Mouse (Mus musculus) G1E (cell line): Measurements from ENCODE around the gene Asic2. TPM values are rescaled to one million over a fixed set of nuclear protein-coding genes. Genes with fewer than 3 reads are reported as not detected.

ENCODE experiments used
- ATAC-seq: 2 replicates; pipeline ENCODE4 v1.8.0; 2016; ENCODE audit warnings: mild to moderate bottlenecking; ENCODE audit not compliant: insufficient number of reproducible peaks, poor library complexity, low FRiP score, severe bottlenecking; ENCODE audit errors: extremely low read depth
- DNase-seq: peaks from one replicate; pipeline ENCODE4 v3.0.0; 2012; ENCODE audit warnings: low spot score
- H3K27me3 ChIP-seq: 2 replicates; pipeline ENCODE4 v1.6.1; 2012; ENCODE audit warnings: mild to moderate bottlenecking, low read length, inconsistent platforms; ENCODE audit not compliant: insufficient read depth
- H3K36me3 ChIP-seq: replicated peaks from 2 replicates; pipeline ENCODE3; 2012; ENCODE audit warnings: mild to moderate bottlenecking, inconsistent platforms
- H3K4me1 ChIP-seq: 2 replicates; pipeline ENCODE4 v1.6.1; 2012; ENCODE audit warnings: low read depth, low read length, inconsistent platforms, mixed read lengths; ENCODE audit not compliant: insufficient read depth
- H3K4me3 ChIP-seq: 2 replicates; pipeline ENCODE4 v1.5.1; 2012; ENCODE audit warnings: low read depth, mild to moderate bottlenecking, inconsistent platforms, low read length, moderate library complexity, mixed read lengths
- H3K9me3 ChIP-seq: replicated peaks from 2 replicates; pipeline ENCODE4 v1.6.1; 2012; ENCODE audit warnings: inconsistent platforms
- CTCF ChIP-seq: IDR thresholded peaks from 2 replicates; pipeline ENCODE4 v1.5.1; 2012; ENCODE audit warnings: low read depth, low read length, inconsistent platforms, mixed read lengths
- GATA1 ChIP-seq: IDR thresholded peaks from 2 replicates; pipeline ENCODE4 v1.6.1; 2012; ENCODE audit warnings: borderline replicate concordance, low read length, inconsistent platforms, mixed read lengths
- GATA2 ChIP-seq: IDR thresholded peaks from 2 replicates; pipeline ENCODE4 v1.6.1; 2012; ENCODE audit warnings: low read depth, low read length, inconsistent platforms, borderline replicate concordance
- POLR2AphosphoS5 ChIP-seq: IDR thresholded peaks from 2 replicates; pipeline ENCODE4 v1.6.1; 2012; ENCODE audit warnings: low read depth, low read length, inconsistent platforms; ENCODE audit not compliant: insufficient replicate concordance
- TAL1 ChIP-seq: conservative IDR thresholded peaks from 2 replicates; pipeline ENCODE4 v1.6.1; 2012; ENCODE audit warnings: low read depth, low read length, inconsistent platforms, mixed read lengths
- polyA plus RNA-seq: library from polyadenylated mRNA; stranded (reverse); fragments of >175 nt; gene quantifications from 2 replicates; pipeline ENCODE4 v1.2.3, GENCODE M21; 2012
- total RNA-seq, 2 experiments: library from RNA; stranded (forward) in 1 of 2; stranded (reverse) in 1 of 2; fragments of 200-1000 nt in 1 of 2; fragments of >200 nt in 1 of 2; fragmentation: Nextera tagmentation in 1 of 2; gene quantifications; 2 replicates each; pipeline ENCODE4 v1.2.3; 2014 to 2017

Gene Asic2
- total and polyA plus RNA-seq, 3 experiments: 0.16 TPM; not detected in 2

DNA sequence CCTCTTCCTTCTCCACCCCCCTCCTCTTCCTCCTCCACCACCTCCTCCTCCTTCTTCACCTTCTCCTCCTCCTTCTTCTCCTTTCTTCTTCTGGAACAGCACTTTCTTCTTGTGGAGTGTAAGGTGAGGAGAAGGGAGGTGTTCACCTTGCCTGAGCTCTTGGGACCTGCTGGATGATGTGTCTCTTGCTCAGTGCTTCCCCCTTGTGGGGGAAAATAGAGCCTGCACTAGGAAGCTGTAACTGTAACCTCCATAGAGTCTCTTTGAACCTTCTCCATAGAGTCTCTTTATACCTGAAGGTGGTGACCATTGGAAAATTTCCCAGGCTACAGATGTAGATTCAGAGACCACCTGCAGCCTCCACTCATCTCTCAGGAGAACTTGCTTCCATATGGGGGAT, 1050.6 kb downstream of the Asic2 start:
- Histone ChIP-seq H3K4me3 (no peak overlapping the region), H3K36me3 (no peaks in the 10 kb centered on the region), H3K27me3 (no peaks in the 10 kb centered on the region), H3K4me1 (no peaks in the 10 kb centered on the region), H3K9me3 (peaks cover 57% of the 10 kb centered on the region)
- ATAC-seq: no peak
- TF ChIP-seq POLR2AphosphoS5: no peak
- TF ChIP-seq GATA2: no peak
- TF ChIP-seq TAL1: no peak
- TF ChIP-seq GATA1: no peak
- TF ChIP-seq CTCF: no peak
- no peak for DNase-seq

DNA sequence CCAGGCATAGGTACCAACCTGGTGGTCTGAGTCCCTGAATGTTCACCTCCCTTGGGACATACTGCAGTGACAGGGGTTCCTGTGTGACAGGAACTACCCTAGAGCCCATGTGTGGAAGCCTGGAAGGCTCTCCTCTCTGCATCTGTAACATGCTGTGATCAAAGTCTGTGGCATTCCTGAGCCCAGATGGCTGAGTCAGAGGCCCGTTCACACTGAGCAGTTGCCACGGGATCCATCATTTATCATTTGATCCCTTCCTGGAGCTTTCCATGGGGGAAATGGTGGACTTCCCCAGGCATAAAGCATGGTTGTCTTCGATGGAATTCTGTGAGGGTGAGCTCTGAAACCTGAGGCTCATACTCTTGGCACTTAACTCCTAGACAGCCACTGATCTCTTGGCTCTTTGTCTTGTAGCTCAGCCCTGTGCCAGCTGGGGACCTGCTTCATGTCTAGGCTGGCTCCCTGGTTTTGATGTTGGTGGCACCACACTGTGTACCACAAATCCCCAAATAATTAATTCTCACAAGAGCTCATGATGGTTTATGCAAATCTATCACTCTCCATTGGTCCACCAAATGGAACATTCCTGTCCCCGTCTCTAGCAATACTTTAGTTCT, 1054.7 kb downstream of the Asic2 start:
- no peaks in the 10 kb centered on the region for H3K4me1 ChIP-seq

DNA sequence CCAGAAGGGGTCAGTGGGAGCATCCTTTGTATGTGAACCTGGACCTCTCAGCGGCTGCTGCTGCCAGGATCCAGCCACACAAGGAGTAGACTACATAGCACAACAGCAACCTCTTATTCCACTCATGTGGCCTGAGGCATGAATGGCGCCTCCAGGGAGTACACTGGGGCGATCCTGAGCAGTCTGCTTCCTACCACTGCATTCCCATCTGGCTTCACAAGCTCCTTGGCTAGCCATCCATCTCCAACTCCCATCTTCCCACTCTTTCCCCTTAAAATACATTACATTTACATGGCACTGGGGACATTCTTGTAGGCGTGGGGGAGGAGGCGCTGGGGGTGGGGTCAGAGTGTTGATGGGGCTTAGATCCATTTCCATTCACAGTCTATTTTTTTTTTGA, 1055.5 kb downstream of the Asic2 start:
- no peak for DNase-seq
- H3K4me3 ChIP-seq: no peak overlapping the region
- no peaks in the 10 kb centered on the region for H3K27me3 ChIP-seq
- no peak for ATAC-seq
- H3K4me1 ChIP-seq: no peaks in the 10 kb centered on the region
- peaks cover 65% of the 10 kb centered on the region for H3K9me3 ChIP-seq
- H3K36me3 ChIP-seq: no peaks in the 10 kb centered on the region
- TF ChIP-seq GATA2 (no peak), POLR2AphosphoS5 (no peak), CTCF (no peak), TAL1 (no peak), GATA1 (no peak)

More for the DNA sequence above, 1054.7 kb downstream of the Asic2 start:
- no peaks in the 10 kb centered on the region for H3K36me3 ChIP-seq
- peaks cover 64% of the 10 kb centered on the region for H3K9me3 ChIP-seq
- no peak for ATAC-seq
- H3K4me3 ChIP-seq: no peak overlapping the region
- no peak for TF ChIP-seq GATA1
- no peak for TF ChIP-seq CTCF
- no peak for TF ChIP-seq GATA2
- no peak for TF ChIP-seq POLR2AphosphoS5
- TF ChIP-seq TAL1: no peak
- H3K27me3 ChIP-seq: no peaks in the 10 kb centered on the region
- DNase-seq: no peak

DNA sequence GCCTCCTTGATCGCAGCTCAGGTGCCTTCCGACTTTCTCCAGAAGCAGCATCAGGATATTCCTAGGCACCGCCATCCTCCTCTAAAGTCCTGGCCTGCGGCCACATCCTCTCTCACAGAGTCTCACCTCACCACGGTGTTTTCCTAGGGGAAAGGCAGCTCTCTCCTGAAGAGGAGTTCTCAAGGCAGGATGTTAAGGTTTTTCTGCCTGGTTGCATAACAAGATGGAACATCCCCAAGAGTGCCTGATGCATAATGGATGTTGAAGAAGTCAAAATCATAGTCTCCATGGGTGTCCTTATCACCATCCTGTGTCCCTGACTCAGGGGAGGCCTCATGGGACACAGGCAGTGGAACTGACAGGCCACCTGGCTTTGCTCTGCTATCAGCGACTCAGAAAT, 1060.4 kb downstream of the Asic2 start:
- TF ChIP-seq POLR2AphosphoS5 (no peak), TAL1 (no peak), GATA2 (no peak), GATA1 (no peak), CTCF (no peak)
- H3K36me3 ChIP-seq: no peaks in the 10 kb centered on the region
- H3K4me1 ChIP-seq: no peaks in the 10 kb centered on the region
- no peaks in the 10 kb centered on the region for H3K27me3 ChIP-seq
- H3K9me3 ChIP-seq: peaks cover 79% of the 10 kb centered on the region
- DNase-seq (no peak), ATAC-seq (no peak)
- H3K4me3 ChIP-seq: no peak overlapping the region

DNA sequence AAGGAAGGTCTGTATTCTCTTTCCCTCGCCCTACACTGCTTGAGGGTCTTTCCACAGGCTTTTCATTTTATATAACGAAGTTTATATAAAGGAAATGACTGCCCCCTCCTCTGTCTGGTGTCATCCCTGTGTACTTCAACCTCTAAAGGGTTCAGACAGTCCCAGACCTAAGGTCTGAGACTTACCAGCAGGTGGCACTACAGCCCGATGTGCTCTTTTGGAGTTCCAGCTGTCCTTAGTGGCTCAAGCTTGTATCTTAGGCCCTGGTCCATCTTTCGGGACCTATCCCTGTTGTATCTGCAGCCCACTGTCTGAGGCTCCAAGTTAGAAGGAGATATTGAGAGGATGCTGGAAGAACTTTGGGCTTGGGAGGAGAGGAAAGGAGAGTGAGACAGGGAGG, 1061.8 kb downstream of the Asic2 start:
- no peak for ATAC-seq
- H3K9me3 ChIP-seq: peaks cover 70% of the 10 kb centered on the region
- H3K27me3 ChIP-seq: no peaks in the 10 kb centered on the region
- no peak overlapping the region for H3K4me3 ChIP-seq
- H3K4me1 ChIP-seq: no peaks in the 10 kb centered on the region
- DNase-seq: no peak
- no peaks in the 10 kb centered on the region for H3K36me3 ChIP-seq
- TF ChIP-seq GATA2 (no peak), GATA1 (no peak), POLR2AphosphoS5 (no peak), TAL1 (no peak), CTCF (no peak)

DNA sequence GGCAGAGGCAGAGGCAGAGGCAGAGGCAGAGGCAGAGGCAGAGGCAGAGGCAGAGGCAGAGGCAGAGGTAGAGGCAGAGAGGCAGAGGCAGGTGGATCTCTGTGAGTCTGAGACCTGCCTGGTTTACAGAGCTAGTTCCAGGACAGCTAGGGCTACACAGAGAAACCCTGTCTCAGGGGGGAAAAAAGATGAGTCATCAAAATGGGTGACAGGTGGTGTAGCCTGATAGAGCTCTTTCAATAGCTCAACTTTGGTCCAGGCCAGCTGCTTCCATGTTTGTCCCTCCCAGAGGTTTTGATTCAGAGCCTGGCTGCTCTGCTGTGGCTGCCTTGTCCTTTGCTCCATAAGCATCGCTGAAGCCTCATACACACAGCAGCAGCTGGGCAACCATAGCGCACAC, 1063.7 kb downstream of the Asic2 start:
- no peak for DNase-seq
- ATAC-seq: no peak
- Histone ChIP-seq H3K27me3 (no peaks in the 10 kb centered on the region), H3K9me3 (peaks cover 60% of the 10 kb centered on the region), H3K36me3 (no peaks in the 10 kb centered on the region), H3K4me3 (no peak overlapping the region), H3K4me1 (no peaks in the 10 kb centered on the region)
- TF ChIP-seq CTCF (no peak), GATA2 (no peak), POLR2AphosphoS5 (no peak), TAL1 (no peak), GATA1 (no peak)
